Mouse (Mus musculus) lung, postnatal 0 days (tissue): ENCODE measurements around the gene Arhgef15. TPM values are rescaled to one million over a fixed set of nuclear protein-coding genes. Genes with fewer than 3 reads are reported as not detected.
A peak's percentile ranks its signal among the peaks of the same experiment; 100 is the strongest.
"Not testable (repeated sequence)": the region's sequence is repeated elsewhere in the genome, so short reads cannot be mapped to it uniquely, and the experiment has no call there.

Experiments used
- ATAC-seq: fragments of 200-750 bp; cut with Nextera tagmentation; 2 replicates; pipeline ENCODE4 v1.8.0; 2017; ENCODE audit warnings: moderate library complexity
- DNase-seq: peaks from one replicate; pipeline ENCODE4 v3.0.0-alpha.2; 2016; ENCODE audit warnings: low spot score
- H3K27ac ChIP-seq: fragments of 300-500 bp; sonication (generic); 2 replicates; pipeline ENCODE4 v1.5.1; 2014; ENCODE audit warnings: antibody characterized with exemption, mild to moderate bottlenecking, low read length, mixed read lengths
- H3K27me3 ChIP-seq: fragments of 300-500 bp; sonication (generic); replicated peaks from 2 replicates; pipeline ENCODE4 v1.6.1; 2014; ENCODE audit warnings: low read length, mixed read lengths; ENCODE audit not compliant: insufficient read depth
- H3K36me3 ChIP-seq: fragments of 300-500 bp; sonication (generic); 2 replicates; pipeline ENCODE4 v1.6.1; 2014; ENCODE audit warnings: low read length, mixed read lengths; ENCODE audit not compliant: insufficient read depth
- H3K4me1 ChIP-seq: fragments of 300-500 bp; sonication (generic); 2 replicates; pipeline ENCODE4 v1.6.1; 2014; ENCODE audit warnings: antibody characterized with exemption, low read depth, low read length, mixed read lengths; ENCODE audit not compliant: insufficient read depth
- H3K4me2 ChIP-seq: fragments of 300-500 bp; sonication (generic); replicated peaks from 2 replicates; pipeline ENCODE4 v1.6.1; 2014; ENCODE audit warnings: low read depth, mild to moderate bottlenecking, low read length, moderate library complexity, mixed read lengths
- H3K4me3 ChIP-seq: fragments of 300-500 bp; sonication (generic); 2 replicates; pipeline ENCODE4 v1.5.1; 2014; ENCODE audit warnings: low read depth, low read length
- H3K9ac ChIP-seq: fragments of 300-500 bp; sonication (generic); replicated peaks from 2 replicates; pipeline ENCODE4 v1.6.1; 2014; ENCODE audit warnings: low read depth, mild to moderate bottlenecking
- H3K9me3 ChIP-seq: fragments of 300-500 bp; sonication (generic); 2 replicates; pipeline ENCODE4 v1.6.1; 2016; ENCODE audit warnings: low read length, mixed read lengths
- CTCF ChIP-seq: IDR thresholded peaks from 2 replicates; pipeline ENCODE4 v1.5.1; 2016; ENCODE audit warnings: antibody characterized with exemption, mild to moderate bottlenecking
- EP300 ChIP-seq: IDR thresholded peaks from 2 replicates; pipeline ENCODE4 v1.6.1; 2016; ENCODE audit warnings: antibody characterized with exemption, mild to moderate bottlenecking, control low read depth
- WGBS: fragments of 180-500 bp; shearing (Covaris S2); extraction: QIAGEN DNeasy Blood & Tissue Kit; methylation state at CpG from one replicate; pipeline ENCODE4 v1.1.7; 2014; 5-methylcytosine and 5-hydroxymethylcytosine counted together
- polyA plus RNA-seq: library from polyadenylated mRNA; unstranded; fragments of >200 nt; fragmentation: Nextera tagmentation; extraction: Ambion mirVana; gene quantifications from 2 replicates; pipeline ENCODE4 v1.2.1, GENCODE M21; 2015

Gene Arhgef15
- polyA plus RNA-seq, 1 experiment from 2014 or later = 24.2 TPM

DNA sequence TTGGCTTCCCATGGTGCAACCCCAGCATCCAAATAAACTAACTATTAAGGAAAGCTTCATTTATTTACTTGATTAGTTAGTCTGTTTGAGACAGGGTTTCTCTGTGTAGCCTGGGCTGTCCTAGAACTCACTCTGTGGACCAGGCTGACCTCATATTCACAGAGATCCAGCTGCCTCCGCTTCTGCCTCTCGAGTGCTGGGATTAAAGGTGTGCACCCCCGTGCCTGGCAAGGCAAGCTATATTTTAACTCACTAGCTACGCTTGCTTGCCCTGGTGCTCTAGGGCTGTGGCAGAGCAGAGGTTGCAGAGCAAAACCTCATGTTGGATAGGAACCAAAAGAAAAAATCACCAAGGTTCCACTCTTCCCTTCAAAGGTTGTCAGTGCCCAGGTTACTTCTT, 16.8 kb downstream of the Arhgef15 start:
- Histone ChIP-seq H3K27ac (no peak overlapping the region), H3K36me3 (no peaks in the 10 kb centered on the region), H3K9ac (0 out of 2 replicates have a peak overlapping the region, but pooled peaks have one; percentile 23), H3K4me1 (peaks cover 6% of the 10 kb centered on the region; the same call in 1 of the 2 replicates), H3K9me3 (no peaks in the 10 kb centered on the region), H3K27me3 (no peaks in the 10 kb centered on the region), H3K4me3 (no peak overlapping the region; the same call in 1 of the 2 replicates), H3K4me2 (peak overlapping the region; percentile 52; the same call in 1 of the 2 replicates)
- no peak for ATAC-seq
- TF ChIP-seq CTCF (no peak), EP300 (no peak)
- 51% methylated on average over 4 of the region's 4 CpGs for WGBS
- DNase-seq = no peak

DNA sequence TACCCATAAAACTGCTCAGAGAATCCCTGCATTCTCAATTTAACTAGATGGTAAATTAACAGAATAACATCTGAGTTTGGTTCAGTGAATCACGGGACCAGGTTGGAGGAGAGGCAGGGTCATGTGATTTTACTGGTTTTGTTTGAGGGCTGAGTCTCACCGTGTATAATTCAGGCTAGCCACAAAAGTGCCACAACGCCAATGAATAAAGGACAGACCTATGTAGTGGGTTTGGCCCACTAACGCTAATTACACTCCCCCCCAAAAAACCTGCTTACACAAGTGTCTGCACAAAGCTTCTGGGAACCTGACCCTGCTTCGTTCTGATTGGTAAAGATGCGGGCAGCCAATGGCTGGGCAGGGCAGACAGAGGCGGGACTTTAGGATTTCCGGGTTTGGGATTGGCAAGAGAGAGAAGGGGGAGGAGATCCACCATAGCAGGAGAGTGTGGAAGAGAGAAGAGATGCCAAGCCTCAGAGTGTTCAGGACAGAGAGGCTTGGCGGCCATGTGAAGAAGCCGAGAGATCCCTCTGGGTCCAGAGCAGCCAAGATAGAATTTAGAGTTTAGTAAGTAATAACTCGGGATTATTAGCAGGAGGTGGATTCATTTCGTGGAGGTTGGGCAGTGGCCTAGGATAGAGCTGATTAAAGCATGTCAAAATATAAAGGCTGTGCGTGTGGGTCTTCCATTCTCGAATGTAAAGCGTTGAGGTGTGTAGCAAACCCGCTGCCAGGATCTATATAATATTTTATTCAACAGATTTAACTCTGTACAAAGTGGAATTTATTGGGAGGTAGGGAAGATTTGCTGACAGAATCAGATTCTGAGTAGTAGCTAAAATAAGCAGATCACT, 17.6 kb downstream of the Arhgef15 start:
- DNase-seq = peak; percentile 97
- ATAC-seq = peak; percentile 100
- Histone ChIP-seq H3K9ac (no peak overlapping the region), H3K9me3 (no peaks in the 10 kb centered on the region), H3K27me3 (no peaks in the 10 kb centered on the region), H3K27ac (0 out of 2 replicates have a peak overlapping the region, but pooled peaks have one; percentile 33), H3K4me3 (peak overlapping the region; percentile 35), H3K4me2 (peak overlapping the region; percentile 52), H3K36me3 (no peaks in the 10 kb centered on the region), H3K4me1 (peaks cover 6% of the 10 kb centered on the region; the same call in 1 of the 2 replicates)
- no peak for TF ChIP-seq CTCF
- no peak for TF ChIP-seq EP300
- 1% methylated on average over 16 of the region's 16 CpGs for WGBS

DNA sequence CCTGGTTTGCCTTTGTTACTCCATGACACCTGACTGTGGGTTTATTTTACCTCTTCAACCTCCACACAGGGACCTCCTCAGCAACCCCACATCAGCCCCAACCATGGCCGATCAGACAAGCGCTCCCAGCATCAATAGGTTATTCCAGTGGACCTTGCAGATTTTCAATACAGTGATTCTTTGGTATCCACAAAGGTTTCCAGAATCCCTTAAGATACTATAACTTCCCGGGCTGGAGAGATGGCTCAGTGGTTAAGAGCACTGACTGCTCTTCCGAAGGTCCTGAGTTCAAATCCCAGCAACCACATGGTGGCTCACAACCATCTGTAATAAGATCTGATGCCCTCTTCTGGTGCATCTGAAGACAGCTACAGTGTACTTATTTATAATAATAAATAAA, 20.3 kb downstream of the Arhgef15 start:
- not testable (repeated sequence) for H3K27me3 ChIP-seq, H3K4me3 ChIP-seq, H3K27ac ChIP-seq, H3K9ac ChIP-seq, H3K4me1 ChIP-seq, ATAC-seq, DNase-seq, H3K36me3 ChIP-seq, H3K4me2 ChIP-seq, H3K9me3 ChIP-seq
- WGBS = 90% methylated on average over 4 of the region's 4 CpGs

DNA sequence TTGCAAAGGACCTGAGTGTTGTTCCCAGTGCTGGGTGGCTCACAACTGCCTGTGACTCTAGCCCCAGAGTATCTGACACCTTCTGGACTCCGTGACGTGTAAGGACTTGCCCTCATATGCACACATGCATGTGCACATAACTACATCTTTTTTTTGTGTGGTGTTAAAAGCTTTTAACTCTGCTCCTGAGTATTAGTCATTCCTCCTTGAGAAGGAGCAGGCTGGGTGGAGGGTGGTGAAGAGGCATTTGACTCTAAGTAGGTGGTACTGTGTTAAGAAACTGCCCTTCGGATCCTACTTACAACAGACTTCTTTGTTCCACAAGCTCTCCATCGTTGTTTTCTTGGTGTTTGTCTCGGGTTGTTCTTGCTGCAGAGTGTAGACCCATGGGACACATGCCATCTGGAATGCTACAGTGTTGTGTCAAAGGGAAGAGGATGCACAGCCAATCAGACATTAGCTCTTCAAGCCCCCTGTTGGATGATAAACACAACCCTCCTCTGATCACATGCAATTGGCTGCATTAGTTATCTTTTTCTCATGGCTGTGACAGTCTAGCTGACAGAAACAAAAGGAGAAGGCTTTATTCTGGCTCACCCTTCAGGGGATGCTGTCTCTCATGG, 23.3 kb downstream of the Arhgef15 start:
- no peaks in the 10 kb centered on the region for H3K27me3 ChIP-seq
- TF ChIP-seq CTCF = no peak
- TF ChIP-seq EP300 = no peak
- no peaks in the 10 kb centered on the region for H3K36me3 ChIP-seq
- DNase-seq (peak; percentile 73), ATAC-seq (peak; percentile 92)
- H3K4me1 ChIP-seq = no peaks in the 10 kb centered on the region
- H3K27ac ChIP-seq = no peak overlapping the region
- no peaks in the 10 kb centered on the region for H3K9me3 ChIP-seq
- H3K4me2 ChIP-seq = no peak overlapping the region
- H3K9ac ChIP-seq = no peak overlapping the region
- WGBS = 44% methylated on average over 5 of the region's 5 CpGs
- H3K4me3 ChIP-seq = no peak overlapping the region

DNA sequence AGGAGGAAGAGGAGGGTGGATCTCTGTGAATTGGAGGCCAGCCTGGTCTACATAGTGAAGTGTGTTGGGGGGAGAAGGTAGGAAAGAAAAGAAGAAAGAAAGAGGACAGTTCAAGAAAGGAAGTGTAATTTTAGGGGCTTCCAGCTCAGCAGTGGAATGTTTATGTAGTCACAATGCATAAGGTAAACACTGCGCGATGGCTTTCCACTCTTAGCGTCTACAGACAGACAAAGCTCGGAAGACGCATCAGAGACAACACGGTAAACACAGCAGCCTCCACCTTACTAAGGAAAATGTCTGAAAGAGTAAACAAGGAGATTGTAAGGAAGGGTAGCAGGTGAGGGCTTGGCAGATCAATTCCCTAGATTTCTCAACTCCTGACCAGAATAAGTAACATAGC, 27.3 kb downstream of the Arhgef15 start:
- no peak overlapping the region for H3K4me2 ChIP-seq
- H3K4me3 ChIP-seq = no peak overlapping the region
- WGBS = 13% methylated on average over 6 of the region's 6 CpGs
- H3K9ac ChIP-seq = no peak overlapping the region
- H3K27me3 ChIP-seq = no peaks in the 10 kb centered on the region
- no peaks in the 10 kb centered on the region for H3K9me3 ChIP-seq
- H3K36me3 ChIP-seq = no peaks in the 10 kb centered on the region
- no peaks in the 10 kb centered on the region for H3K4me1 ChIP-seq
- H3K27ac ChIP-seq = no peak overlapping the region
- no peak for DNase-seq
- ATAC-seq = no peak
- TF ChIP-seq EP300 = peak; percentile 66
- TF ChIP-seq CTCF = no peak

DNA sequence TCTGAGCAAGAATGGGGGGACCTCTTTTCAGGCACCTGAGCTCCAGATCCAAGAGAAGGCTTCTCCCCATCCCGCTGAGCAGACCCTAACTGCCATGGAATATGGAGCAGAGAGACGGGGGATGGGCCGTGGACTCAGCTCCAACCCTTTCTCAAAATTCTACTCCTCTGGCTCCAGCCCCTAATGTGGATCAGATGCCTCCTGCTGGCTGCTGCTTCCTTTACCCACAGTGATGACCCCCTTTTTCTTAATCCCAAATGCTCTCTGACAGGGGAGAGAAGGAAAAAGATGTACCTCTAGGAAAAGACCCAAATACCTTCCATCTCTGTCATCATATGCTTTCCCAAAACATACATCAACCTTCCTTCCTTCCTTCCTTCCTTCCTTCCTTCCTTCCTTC, 30.3 kb downstream of the Arhgef15 start, which contains the start of gene Odf4:
TSS of gene Odf4 (minus strand) at position 101 of the 400 bp plus-strand sequence.
- ATAC-seq (no peak), DNase-seq (no peak)
- Histone ChIP-seq H3K9ac (no peak within 1 kb of the TSS), H3K4me2 (no peak within 1 kb of the TSS), H3K36me3 (no peaks in the 10 kb centered on the region), H3K9me3 (no peaks in the 10 kb centered on the region), H3K27me3 (no peaks in the 10 kb centered on the region), H3K27ac (no peak within 1 kb of the TSS), H3K4me1 (no peaks in the 10 kb centered on the region), H3K4me3 (no peak within 1 kb of the TSS)
- 78% methylated on average over 3 of the region's 3 CpGs for WGBS
- TF ChIP-seq CTCF (no peak), EP300 (no peak)
